Mouse (Mus musculus) urinary bladder, adult 18-20 months (tissue): ENCODE results near the gene Pitx1.

Source experiments
- DNase-seq, 2 experiments: peaks; one replicate each; pipeline ENCODE4 v3.0.0; 2022; ENCODE audit warnings: low spot score in 2 of 2, mixed read lengths in 2 of 2

Pitx1 gene

DNA sequence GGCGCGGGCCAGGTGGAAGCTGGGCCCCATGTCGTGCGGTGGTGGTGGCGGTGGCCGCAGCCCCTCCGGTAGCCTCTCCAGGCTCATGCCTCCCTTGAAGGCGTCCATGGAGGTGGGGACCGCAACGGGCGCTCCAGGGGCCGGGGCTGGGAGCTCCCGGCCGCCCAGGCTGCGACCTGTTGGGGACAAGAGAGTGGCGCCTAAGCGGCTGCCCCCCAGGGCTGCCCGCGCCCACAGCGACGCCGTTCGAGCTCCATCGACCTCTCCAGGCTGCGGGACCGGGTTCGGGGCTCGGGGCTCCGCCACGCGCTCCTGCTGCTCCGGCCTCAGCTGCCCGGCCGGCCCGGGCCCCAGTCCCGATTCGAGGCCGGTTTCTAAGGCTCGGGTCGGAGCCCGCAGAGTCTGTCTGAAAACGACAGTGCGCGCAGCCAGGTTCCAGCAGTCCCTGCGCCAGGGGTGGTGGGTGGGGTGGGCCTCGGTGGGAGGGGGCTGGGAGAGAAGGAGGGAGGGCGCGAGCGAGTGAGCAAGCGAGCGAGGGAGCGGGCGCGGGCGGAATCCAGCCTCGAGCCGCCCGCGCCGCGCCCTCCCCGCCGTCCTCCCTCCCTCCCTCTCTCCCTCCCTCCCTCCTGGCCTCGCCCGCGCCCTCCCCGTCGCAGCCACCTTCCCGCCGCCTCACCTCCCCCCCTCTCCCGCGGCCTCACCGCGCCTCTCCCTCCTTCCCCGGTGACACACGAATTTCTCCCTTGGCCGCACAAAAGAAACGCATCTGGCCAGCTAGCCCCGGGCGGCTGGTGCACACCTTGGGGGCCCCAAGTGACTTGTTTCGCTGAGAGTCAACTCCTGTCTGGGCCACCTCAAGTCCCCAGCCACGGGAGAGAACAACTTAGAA is 4.9 kb downstream of the Pitx1 start:
- peak in 1 of 2 experiments; percentile 48 for DNase-seq

- DNase-seq: peak in 1 of 2 experiments; percentile 52
These were observed 5.7 kb downstream of the Pitx1 start for GRCm38 (mm10) chr13:55830081-55830832.

GRCm38 (mm10) chr13:55829018-55829655 is 6.9 kb downstream of the Pitx1 start:
- no peak for DNase-seq

DNA sequence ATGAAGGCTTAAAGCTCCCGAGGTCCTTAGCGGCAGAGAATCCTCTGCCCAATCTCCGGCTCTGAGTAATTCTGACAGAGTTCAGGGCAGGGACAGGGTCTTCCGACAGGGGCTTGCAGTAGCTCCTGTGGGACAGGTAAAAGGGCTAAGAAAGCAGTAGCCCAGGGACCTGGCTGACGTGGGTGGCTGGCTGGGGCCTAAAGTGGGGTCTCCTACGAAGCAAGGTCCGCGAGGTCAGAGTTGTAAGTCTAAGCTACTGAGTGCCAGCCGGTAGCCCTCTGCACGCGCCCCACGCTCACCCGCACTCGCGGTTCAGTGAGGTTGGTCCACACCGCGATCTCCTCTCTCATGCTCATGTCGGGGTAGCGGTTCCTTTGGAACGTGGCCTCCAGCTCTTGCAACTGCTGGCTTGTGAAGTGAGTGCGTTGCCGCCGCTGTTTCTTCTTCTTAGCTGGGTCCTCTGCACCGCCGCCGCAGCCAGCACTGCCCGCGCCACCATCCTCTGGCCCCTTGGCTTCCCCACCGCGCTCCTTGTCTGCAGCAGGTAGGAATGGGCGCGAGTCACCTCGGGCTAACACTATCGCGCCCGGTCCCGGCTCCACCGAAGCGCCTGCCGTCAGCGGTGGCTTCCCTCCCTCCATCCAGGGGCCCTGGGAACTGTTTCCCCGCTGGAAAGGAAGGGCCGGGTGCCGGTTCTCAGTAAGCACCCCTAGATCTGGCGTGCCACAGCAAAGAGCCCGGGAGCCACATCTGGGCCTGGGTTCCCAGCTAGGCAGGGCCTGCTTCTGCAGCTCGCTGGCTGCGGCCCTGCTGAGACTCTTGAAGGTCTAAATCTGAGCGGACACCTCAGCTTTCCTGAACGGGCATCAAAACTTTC is 7.6 kb downstream of the Pitx1 start:
- peak in 1 of 2 experiments; percentile 47 for DNase-seq

GRCm38 (mm10) chr13:55827679-55828140 is 8.3 kb downstream of the Pitx1 start:
- DNase-seq: no peak

GRCm38 (mm10) chr13:55826796-55827678 is 9.0 kb downstream of the Pitx1 start:
- DNase-seq: no peak

DNA sequence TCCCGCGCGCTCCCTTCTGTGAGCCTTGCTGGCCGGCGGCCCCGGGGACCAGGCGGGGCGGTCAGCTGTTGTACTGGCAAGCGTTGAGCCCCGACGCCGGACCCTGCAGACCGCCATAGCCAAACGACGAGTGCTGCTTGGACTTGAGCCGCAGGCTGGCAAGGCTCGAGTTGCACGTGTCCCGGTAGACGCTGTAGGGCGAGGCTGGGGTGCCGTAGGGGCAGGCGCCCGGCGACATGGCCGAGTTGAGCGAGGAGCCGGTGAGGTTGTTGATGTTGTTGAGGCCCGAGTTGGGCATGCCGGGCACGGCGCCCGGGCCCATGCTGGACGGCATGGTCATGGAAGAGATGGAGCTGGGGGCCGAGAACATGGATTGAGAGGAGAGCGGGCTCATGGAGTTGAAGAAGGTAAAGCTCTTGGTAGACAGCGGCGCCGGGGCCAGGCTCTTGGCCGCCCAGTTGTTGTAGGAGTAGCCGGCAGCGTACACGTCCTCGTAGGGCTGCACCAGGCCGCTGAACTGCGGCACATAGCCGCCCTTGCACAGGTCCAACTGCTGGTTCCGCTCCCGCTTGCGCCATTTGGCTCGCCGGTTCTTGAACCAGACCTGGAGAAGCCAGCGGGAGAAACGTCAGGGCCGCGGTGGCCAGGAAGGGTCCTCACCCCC is 9.9 kb downstream of the Pitx1 start:
- DNase-seq: peak in 1 of 2 experiments; percentile 58

DNA sequence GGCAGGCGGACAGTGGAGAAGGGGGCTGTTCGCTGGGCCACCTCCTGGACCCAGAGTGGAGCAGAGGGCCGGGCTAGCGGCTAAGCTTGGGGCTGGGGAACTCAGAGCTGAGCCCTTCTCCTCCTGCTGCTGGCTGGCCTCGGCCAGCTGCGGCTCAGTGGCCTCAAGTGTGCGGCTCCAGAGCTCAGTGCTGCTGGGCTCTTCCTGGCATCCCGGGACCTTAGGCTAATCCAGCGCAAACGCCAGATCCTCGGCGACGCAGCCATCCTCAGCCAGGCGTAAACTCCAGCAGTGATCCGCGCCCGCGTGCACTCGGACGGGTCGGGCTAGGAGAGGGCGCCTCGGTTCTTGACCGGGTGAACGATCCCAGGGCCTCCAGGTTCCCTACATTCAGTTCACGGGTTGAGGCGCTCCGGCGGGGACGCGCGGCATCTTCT is 10.7 kb downstream of the Pitx1 start:
- no peak for DNase-seq

DNA sequence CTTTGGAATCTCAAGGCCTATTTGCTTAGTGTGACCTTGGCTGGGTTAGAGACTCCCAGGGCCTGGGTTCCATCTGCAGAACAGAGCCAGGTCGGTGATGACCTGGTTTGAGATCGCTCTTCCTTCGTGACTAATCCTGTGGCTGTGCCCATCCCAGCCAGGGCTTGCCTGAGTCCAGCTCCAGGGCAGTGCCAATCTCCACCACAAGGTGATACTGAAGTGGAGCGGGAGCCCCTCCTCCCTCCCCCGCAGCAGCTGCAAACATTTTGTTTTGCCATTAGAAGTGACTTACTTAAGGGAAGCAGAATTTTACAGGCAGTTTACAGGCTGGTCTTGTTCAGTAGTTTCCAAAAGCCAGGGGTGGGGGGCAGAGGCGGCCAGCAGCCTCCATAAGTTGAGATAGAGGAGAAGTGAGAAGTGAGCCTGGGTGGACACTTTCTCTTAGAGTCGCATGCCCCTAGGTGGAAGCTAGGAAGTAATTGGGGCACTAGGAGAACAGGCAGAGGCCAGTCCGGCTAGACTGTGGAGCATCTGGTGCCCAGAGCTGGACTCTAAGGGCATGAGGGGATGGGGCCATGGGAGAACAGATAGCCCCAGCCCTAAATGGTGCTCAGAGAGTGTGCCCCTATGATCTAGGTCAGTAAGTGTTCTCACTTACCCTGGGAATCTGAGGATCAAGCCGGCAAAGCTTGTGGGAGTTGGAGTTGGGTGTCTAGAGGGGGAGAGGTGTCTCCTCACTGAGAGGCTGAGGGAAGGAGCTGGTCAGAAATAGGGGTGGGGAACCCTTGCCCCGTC is 11.6 kb downstream of the Pitx1 start:
- DNase-seq: no peak

DNA sequence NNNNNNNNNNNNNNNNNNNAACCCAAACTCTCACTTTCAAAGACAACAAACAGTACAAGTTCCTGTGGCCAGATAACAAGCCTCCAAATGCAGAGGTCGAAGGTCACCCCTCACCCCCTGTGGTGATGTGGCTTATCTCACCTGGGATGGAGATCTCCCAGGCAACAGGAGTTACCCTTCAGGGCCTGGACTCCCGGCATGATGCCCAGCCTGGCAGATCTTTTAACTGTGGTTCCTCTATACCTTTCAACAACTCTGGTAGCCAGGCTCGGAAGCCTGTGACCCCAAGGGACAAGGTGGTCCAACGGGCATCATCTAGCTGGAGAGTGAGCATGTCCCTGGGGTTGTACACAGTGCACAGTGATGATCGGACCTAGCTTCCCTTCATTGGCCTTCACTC is 13.5 kb downstream of the Pitx1 start:
- no peak for DNase-seq

DNA sequence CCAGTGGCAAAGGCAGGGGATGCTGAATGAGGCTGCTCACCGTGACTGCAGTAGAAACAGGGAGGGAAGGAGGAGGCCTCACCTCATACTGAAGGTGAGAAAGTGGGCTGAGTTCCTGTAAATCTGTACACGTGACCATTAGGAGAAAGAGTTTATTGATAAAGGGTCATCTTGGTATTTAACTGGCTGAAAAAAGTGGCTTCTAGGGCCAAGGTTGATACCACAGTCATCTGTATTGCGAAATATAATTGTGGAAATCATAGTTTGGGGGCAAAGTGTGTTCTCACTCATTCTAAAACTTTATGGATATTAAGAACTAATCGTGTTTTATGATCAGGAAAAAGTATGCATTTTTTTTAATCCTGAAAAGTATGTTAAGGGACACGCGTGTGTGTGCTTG is 21.2 kb downstream of the Pitx1 start:
- no peak for DNase-seq

GRCm38 (mm10) chr13:55813490-55814016 is 22.4 kb downstream of the Pitx1 start:
- DNase-seq: no peak

DNA sequence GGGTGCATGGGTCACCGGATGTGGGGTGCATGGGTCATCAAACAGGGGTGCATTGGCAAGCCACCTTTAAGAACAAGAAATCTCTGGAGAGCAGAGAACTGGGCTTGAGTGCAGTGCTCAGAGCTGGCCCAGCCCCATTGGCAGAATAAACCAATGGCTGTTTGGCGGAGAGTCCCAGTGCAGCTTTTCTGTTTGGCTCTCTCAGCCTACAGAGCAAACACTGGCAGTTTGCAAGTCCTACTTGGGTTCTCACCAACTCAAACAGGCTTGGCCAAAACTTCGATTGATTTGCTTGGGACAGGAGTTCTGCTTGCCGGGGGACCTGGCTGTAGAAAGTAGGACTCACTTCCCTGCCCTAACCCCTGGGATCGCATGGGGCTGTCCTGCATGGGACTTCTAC is 25.0 kb downstream of the Pitx1 start:
- DNase-seq: no peak

GRCm38 (mm10) chr13:55809707-55810106 is 26.3 kb downstream of the Pitx1 start:
- no peak for DNase-seq

GRCm38 (mm10) chr13:55809041-55809623 is 26.9 kb downstream of the Pitx1 start:
- no peak for DNase-seq

GRCm38 (mm10) chr13:55803973-55804372 is 32.0 kb downstream of the Pitx1 start:
- no peak for DNase-seq

DNA sequence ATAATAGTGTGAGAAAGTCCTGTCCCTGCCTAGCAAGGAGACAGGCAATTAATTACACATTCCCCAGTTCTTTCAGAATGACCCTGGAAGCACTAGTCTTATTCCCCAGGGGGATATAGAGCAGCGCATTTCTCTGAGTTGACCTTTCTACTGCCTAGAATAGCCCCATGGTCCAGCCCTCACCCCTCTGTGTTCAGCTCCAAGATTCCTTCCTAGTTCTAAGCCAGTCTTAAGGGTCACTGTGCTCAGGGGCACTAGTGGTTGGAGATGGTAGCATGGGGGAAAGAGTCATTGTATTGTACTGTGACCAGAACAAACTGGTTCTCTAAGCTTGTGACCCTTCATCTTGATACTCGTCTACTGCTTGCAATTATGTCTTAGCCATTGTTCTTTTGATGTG is 34.7 kb downstream of the Pitx1 start:
- DNase-seq: no peak

DNA sequence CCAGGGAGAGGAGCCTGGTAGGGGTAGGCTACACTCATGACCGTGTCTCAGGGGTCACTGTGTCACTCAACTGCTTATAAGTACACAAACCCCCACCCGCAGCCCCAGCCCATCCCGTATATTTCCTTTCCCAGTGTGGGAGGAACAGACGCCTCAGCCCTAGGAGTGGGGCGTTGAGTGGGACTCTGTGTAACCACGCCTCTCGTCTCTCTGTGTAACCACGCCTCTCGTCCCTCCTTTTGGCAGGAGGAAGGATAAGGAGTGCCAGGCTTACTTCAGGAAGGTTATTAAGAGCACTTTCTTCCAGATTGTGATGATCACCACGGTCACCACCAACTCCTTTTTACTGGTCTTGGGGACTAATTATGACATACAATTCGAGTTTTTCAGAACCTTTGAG is 49.9 kb downstream of the Pitx1 start:
- no peak for DNase-seq
